Mouse (Mus musculus): ENCODE measurements at regions not wholly inside any gene's neighbourhood (a gene's known extent, or its start where the extent isn't known, plus 50 kb on each side); places are given as distances from the start of the nearest gene placed in this dataset.
"Not testable (repeated sequence)": the region's sequence is repeated elsewhere in the genome, so short reads cannot be mapped to it uniquely, and the experiment has no call there.

DNA sequence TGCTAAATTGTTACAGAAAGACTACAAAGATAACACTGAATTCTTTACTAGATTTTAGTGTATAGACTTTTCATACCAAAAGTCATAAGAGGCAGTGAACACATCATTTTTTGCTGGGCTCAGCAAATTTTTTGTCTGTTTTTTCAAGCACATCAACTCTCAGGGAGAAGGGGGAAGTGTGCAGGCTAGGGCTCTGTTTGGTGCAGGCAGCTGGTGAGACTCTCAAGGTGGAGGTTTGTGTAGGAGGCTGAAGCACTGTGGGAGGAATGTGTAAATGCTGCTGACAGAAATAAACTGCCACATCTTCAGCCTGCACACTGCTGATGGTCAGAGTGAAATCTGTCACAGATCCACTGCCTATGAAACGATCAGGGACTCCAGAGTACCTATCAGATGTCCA is 551.9 kb downstream of the Rpia start:
- H3K9me3 ChIP-seq (ENCODE audit: control insufficient read depth, low read length); H3K27ac ChIP-seq (replicated peaks; ENCODE audit: low read depth, low read length); H3K4me1 ChIP-seq (ENCODE audit: control insufficient read depth, insufficient read depth, low read length); DNase-seq (ENCODE audit: low spot score); ATAC-seq (ENCODE audit: low FRiP score, low read depth); H3K4me3 ChIP-seq (replicated peaks; ENCODE audit: low read length); H3K36me3 ChIP-seq (ENCODE audit: control insufficient read depth, insufficient read depth, low read length); H3K4me2 ChIP-seq (replicated peaks; ENCODE audit: low read depth, low read length, severe bottlenecking); H3K27me3 ChIP-seq (ENCODE audit: control insufficient read depth, insufficient read depth, low read length); H3K9ac ChIP-seq (ENCODE audit: low read depth, low read length, severe bottlenecking): not testable (repeated sequence)
- WGBS: no CpG with 5 or more reads among the region's 1 CpGs

DNA sequence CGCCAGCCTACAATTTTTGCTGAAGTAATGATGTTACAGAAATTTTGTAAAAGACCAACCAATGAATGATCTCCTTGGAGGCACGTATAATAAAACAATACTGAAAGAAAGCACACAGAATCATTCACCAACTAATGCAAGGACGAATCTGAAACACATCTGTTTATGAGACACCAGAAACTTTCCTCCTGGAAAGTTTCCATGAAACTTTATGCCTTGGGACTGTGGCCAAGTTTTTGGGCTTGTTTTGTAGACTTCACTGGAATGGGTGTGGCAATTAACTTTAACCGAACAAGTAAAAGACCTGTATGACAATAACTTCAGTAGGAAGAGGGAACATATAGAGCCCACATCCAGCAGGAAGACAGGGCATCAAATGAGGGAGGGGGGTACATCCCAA is 564.9 kb downstream of the Rpia start:
- no peak overlapping the region for H3K4me3 ChIP-seq (replicated peaks; ENCODE audit: low read length)
- 20% methylated on average over 4 of the region's 4 CpGs for WGBS
- H3K27ac ChIP-seq (replicated peaks; ENCODE audit: low read depth, low read length): no peak overlapping the region
- no peak overlapping the region for H3K4me2 ChIP-seq (replicated peaks; ENCODE audit: low read depth, low read length, severe bottlenecking)
- no peaks in the 10 kb centered on the region for H3K9me3 ChIP-seq (ENCODE audit: control insufficient read depth, low read length)
- peak; percentile 56 for DNase-seq (ENCODE audit: low spot score)
- ATAC-seq (ENCODE audit: low FRiP score, low read depth): no peak
- H3K9ac ChIP-seq (ENCODE audit: low read depth, low read length, severe bottlenecking): no peak overlapping the region
- H3K36me3 ChIP-seq (ENCODE audit: control insufficient read depth, insufficient read depth, low read length): no peaks in the 10 kb centered on the region
- no peaks in the 10 kb centered on the region for H3K27me3 ChIP-seq (ENCODE audit: control insufficient read depth, insufficient read depth, low read length)
- 0 out of 2 replicates have a peak, but pooled peaks cover 8% of the 10 kb centered on the region for H3K4me1 ChIP-seq (ENCODE audit: control insufficient read depth, insufficient read depth, low read length)
- TF ChIP-seq POLR2A (IDR thresholded peaks at IDR 0.05; ENCODE audit: borderline replicate concordance, extremely low read depth, insufficient read depth, insufficient read length): no peak

DNA sequence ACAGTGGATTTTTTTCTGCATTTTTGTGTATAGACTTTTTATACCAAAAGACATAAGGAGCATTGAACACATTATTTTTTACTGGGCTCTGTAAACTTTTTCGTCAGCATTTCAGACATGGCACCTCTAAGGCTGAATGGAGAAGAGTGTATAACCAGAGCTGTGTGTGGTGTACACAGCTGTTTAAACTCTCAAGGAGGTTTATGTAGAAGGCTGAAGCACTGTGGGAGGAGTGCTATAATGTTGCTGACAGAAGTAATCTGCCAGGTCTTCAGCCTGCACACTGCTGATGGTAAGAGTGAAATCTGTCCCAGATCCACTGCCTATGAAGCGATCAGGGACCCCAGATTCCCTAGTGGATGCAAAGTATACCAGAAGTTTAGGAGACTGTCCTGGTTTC is 575.4 kb downstream of the Rpia start:
- not testable (repeated sequence) for H3K27ac ChIP-seq (replicated peaks; ENCODE audit: low read depth, low read length)

DNA sequence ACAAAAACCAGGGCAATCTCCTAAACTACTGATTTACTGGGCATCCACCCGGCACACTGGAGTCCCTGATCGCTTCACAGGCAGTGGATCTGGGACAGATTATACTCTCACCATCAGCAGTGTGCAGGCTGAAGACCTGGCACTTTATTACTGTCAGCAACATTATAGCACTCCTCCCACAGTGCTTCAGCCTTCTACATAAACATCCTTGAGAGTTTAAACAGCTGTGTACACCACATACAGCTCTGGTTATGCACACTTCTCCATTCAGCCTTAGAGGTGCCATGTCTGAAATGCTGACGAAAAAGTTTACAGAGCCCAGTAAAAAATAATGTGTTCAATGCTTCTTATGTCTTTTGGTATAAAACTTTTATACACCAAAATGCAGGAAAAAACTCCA is 576.3 kb downstream of the Rpia start:
- peak; percentile 6 for DNase-seq (ENCODE audit: low spot score)
- ATAC-seq (ENCODE audit: low FRiP score, low read depth): peak; percentile 76; the same call in 1 of the 2 replicates
- not testable (repeated sequence) for H3K4me1 ChIP-seq (ENCODE audit: control insufficient read depth, insufficient read depth, low read length); H3K9me3 ChIP-seq (ENCODE audit: control insufficient read depth, low read length); H3K27me3 ChIP-seq (ENCODE audit: control insufficient read depth, insufficient read depth, low read length); H3K36me3 ChIP-seq (ENCODE audit: control insufficient read depth, insufficient read depth, low read length); H3K4me3 ChIP-seq (replicated peaks; ENCODE audit: low read length); H3K9ac ChIP-seq (ENCODE audit: low read depth, low read length, severe bottlenecking); H3K27ac ChIP-seq (replicated peaks; ENCODE audit: low read depth, low read length); H3K4me2 ChIP-seq (replicated peaks; ENCODE audit: low read depth, low read length, severe bottlenecking)
- WGBS: 20% methylated on average over 3 of the region's 3 CpGs

More for the DNA sequence above, 575.4 kb downstream of the Rpia start:
- H3K27me3 ChIP-seq (ENCODE audit: control insufficient read depth, insufficient read depth, low read length); H3K9ac ChIP-seq (ENCODE audit: low read depth, low read length, severe bottlenecking); H3K9me3 ChIP-seq (ENCODE audit: control insufficient read depth, low read length); H3K4me1 ChIP-seq (ENCODE audit: control insufficient read depth, insufficient read depth, low read length); H3K4me2 ChIP-seq (replicated peaks; ENCODE audit: low read depth, low read length, severe bottlenecking); DNase-seq (ENCODE audit: low spot score); H3K36me3 ChIP-seq (ENCODE audit: control insufficient read depth, insufficient read depth, low read length); H3K4me3 ChIP-seq (replicated peaks; ENCODE audit: low read length): not testable (repeated sequence)
- 37% methylated on average over 2 of the region's 2 CpGs for WGBS
- ATAC-seq (ENCODE audit: low FRiP score, low read depth): peak; percentile 41; the same call in 1 of the 2 replicates

Measured in limb, embryonic 14.5 days (tissue).